In the genomic region with DNA sequence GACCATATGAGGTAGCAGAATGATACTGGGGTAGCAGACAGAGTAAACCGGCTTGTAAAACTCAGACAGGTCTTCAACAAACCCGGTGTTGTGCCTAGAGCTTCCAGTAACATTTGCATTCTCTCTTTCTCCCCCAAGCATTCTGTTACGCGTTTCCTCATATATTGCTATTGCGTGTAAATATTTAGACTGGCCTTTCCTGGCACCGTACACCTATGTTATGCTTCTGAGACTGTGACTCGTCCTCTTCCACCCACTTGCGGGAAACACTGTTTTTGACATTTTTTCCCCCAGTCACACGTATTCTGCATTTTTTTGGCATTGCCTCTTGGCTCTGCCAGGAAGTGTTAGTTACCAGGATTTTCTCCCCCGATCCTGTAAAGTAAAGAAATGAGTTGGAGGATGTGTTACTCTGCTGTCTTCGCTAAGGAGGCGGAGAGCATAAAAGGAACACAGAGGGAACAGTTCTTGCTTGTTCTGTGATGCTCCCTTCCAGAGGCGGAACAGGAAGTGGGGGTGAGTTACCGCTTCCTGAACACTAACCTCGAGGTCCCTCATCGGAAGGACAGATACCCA, we compare ENCODE assay signal across 9 mouse cellular contexts.
DNase-seq lines count a peak whose midpoint lies in the region; ATAC-seq and TF ChIP-seq lines count a peak whose summit lies in the region.
"Had no signal": no experiment of that assay in that cellular context is flagged by ENCODE, and none has a peak within 500 bp of the region (broad histone marks: within the 10 kb centered on the region; RNA-seq: fewer than 3 reads in every experiment).

No protein-coding gene starts in this region.

- ATAC-seq in lung, embryonic 14.5 days (ENCODE audit: insufficient read depth), result no peak; the same call in 1 of the 2 replicates
- ATAC-seq in erythroid progenitor cell, adult 5-6 weeks (replicated peaks; ENCODE audit: low FRiP score, poor library complexity, severe bottlenecking), result no peak

- no peak for TF ChIP-seq POLR2A in lung, adult 2 months (IDR thresholded peaks at IDR 0.05; ENCODE audit: borderline replicate concordance, extremely low read depth, low read depth, low read length)

- peak; percentile 68 for DNase-seq in lung, embryonic 14.5 days
- no peak for DNase-seq in lung, adult 2 months
- DNase-seq in kidney, adult 8-10 months, result peak; percentile 14 to 23
- peak; percentile 9 to 52 for DNase-seq in left cerebral cortex, adult 8-10 months (ENCODE audit: low spot score in 2 of 2)
- DNase-seq in thymus, postnatal 14 days, result peak; percentile 7
- no peak for DNase-seq in liver
- no peak for DNase-seq in c-Kit-positive CD71-positive TER-119-positive erythroid progenitor cells, embryonic 14.5 days (ENCODE audit: low spot score)

- peak overlapping the region; percentile 34 for H3K4me2 ChIP-seq in lung, embryonic 14.5 days
- H3K4me2 ChIP-seq: liver, embryonic 15.5 days had no signal

- no peak overlapping the region for H3K9ac ChIP-seq in lung, embryonic 14.5 days
- H3K9ac ChIP-seq: liver, embryonic 15.5 days had no signal

- no peaks in the 10 kb centered on the region for H3K27me3 ChIP-seq in lung, embryonic 14.5 days (ENCODE audit: insufficient read depth, low read length)
- H3K27me3 ChIP-seq: liver, embryonic 15.5 days had no signal

- WGBS in lung, embryonic 14.5 days, result 53% methylated on average over 16 of the region's 16 CpGs
- 30% methylated on average over 16 of the region's 16 CpGs for WGBS in lung, adult 2 months

- H3K27ac ChIP-seq in lung, embryonic 14.5 days (ENCODE audit: low read depth), result peak overlapping the region; percentile 24; the same call in 1 of the 2 replicates
- H3K27ac ChIP-seq: liver, embryonic 15.5 days had no signal

- peaks cover 4% of the 10 kb centered on the region; the same call in 1 of the 2 replicates for H3K4me1 ChIP-seq in lung, embryonic 14.5 days (ENCODE audit: insufficient read depth)
- peaks cover 8% of the 10 kb centered on the region; the same call in 1 of the 2 replicates for H3K4me1 ChIP-seq in lung, adult 2 months (ENCODE audit: control insufficient read depth, insufficient read depth, low read length)
- H3K4me1 ChIP-seq: liver, embryonic 15.5 days had no signal

- no peaks in the 10 kb centered on the region for H3K9me3 ChIP-seq in lung, embryonic 14.5 days (ENCODE audit: low read depth, low read length)
- H3K9me3 ChIP-seq: liver, embryonic 15.5 days had no signal

- H3K4me3 ChIP-seq in lung, embryonic 14.5 days (ENCODE audit: low read depth, low read length), result no peak overlapping the region
- no peak overlapping the region for H3K4me3 ChIP-seq in lung, adult 2 months (replicated peaks; ENCODE audit: extremely low read depth, low read depth, low read length)
- H3K4me3 ChIP-seq: liver, embryonic 15.5 days had no signal

- H3K36me3 ChIP-seq in lung, embryonic 14.5 days (ENCODE audit: insufficient read depth), result no peaks in the 10 kb centered on the region
- H3K36me3 ChIP-seq: liver, embryonic 15.5 days had no signal

- no peak for TF ChIP-seq CTCF in lung, embryonic 14.5 days (IDR thresholded peaks at IDR 0.05; ENCODE audit: low read depth)
- no peak for TF ChIP-seq CTCF in lung, adult 2 months (IDR thresholded peaks at IDR 0.05; ENCODE audit: insufficient read depth, low read length)

Comparison
In these comparisons a context has a peak if more than half of its experiments do, and no peak if none do; other contexts are left out.
1. DNase-seq: peak in lung, embryonic 14.5 days (single experiment), kidney, adult 8-10 months (2 of 2), left cerebral cortex, adult 8-10 months (2 of 2) and thymus, postnatal 14 days (single experiment); none in lung, adult 2 months (single experiment), liver (single experiment) and c-Kit-positive CD71-positive TER-119-positive erythroid progenitor cells, embryonic 14.5 days (single experiment).